Mouse (Mus musculus) layer of hippocampus, adult 11-12 months (tissue): ENCODE data around the gene Ssbp4.
A peak's percentile ranks its signal among the peaks of the same experiment; 100 is the strongest.

Experiments used
- DNase-seq: peaks from one replicate; pipeline ENCODE4 v3.0.0; 2022; ENCODE audit warnings: low spot score

Ssbp4 gene

DNA sequence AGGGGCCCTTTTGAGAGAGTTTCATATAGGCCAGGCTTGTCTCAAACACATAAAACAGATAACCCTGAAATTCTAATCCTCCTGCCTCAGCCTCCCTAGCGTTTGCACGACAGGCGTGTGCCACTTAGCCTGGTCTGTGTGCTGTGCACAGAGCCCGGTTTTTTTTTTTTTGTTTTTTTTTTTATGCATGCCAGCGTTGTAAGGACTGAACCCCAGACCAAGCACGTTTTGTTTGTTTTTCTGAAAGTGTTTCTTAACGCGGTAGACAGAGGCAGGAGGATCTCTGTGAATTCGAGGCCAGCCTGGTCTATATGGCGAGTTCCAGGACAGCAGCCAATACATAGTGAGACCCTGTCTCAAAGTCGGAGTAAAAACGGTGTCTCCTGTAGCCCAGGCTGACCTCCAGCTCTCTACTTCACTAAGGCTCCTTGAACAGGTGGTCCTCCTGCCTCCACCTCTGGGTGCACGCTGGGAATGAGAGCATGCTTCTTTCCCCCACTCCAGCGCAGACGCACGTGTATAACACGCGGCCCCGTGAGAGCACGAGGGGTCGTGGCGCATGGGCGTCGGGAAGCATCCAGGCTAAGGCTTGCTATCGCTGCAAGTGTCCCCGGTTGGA lies at the start of gene Ssbp4:
Gene Ssbp4 (minus strand): TSS at position 124 of the 619 bp plus-strand sequence.
- no peak for DNase-seq

DNA sequence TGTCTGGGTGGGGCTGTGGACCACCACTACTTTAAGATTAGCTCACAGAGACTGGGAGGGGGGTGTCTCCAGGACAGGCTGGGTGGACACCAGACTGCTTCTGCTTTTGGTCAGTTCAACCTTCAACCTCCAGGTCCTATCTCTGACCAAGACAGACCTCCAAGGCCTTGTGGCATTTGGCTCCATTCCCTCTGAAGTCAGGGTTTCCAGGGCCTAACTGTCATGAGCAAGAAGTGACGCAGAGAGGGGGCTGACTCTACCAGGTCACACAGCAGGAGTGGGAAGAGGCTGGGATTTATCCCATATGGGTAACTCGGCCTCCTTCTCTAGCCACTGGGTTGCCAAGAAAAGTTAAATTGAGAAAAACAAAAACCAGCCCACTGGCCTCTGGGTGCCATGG lies 49.1 kb upstream of the Ssbp4 start:
- DNase-seq: no peak

GRCm38 (mm10) chr8:70657214-70657613 lies 48.5 kb upstream of the Ssbp4 start:
- no peak for DNase-seq

- DNase-seq: no peak
These were observed 47.6 kb upstream of the Ssbp4 start for GRCm38 (mm10) chr8:70656193-70656790.

DNA sequence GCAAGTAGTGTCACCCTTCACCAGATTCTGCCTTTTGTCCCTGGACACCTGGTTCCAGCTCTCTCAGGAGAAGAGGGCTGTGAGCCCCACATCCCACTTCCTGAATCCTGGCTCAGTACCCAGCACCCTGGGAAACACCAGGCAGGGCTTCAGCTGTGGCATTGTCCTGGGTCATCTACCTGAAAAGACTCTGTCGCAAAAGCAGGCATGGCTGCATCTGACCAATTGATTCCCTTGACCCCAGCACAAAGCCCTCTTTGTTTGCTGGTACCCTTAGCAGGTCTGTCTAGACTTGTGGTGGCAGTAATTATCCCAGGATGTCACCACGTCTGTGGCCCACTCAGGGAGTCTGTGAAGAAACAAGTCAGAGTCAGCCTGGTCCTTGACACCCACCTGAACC lies 46.8 kb upstream of the Ssbp4 start:
- no peak for DNase-seq

DNA sequence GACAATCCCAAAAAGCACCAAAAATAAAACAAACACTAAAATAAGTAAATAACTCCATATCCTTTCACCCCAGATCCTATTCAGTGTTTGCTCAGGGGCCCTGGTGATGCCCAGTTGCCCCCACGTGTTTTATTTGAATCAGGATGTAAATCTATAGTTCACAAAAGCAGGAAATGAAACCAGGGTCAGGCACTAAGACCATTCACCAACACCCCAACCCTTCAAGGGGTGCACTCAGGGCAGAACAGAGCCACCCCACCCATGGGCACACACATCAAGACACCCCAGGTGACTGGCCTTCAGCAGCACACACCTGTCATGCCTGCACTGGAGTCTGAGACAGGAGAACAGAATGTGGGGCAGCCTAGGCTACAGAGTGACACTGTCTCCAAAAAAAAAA lies 45.4 kb upstream of the Ssbp4 start:
- DNase-seq: no peak

GRCm38 (mm10) chr8:70653226-70653625 lies 44.6 kb upstream of the Ssbp4 start:
- no peak for DNase-seq

- DNase-seq: no peak
These were observed 41.7 kb upstream of the Ssbp4 start for GRCm38 (mm10) chr8:70650351-70650750.

DNA sequence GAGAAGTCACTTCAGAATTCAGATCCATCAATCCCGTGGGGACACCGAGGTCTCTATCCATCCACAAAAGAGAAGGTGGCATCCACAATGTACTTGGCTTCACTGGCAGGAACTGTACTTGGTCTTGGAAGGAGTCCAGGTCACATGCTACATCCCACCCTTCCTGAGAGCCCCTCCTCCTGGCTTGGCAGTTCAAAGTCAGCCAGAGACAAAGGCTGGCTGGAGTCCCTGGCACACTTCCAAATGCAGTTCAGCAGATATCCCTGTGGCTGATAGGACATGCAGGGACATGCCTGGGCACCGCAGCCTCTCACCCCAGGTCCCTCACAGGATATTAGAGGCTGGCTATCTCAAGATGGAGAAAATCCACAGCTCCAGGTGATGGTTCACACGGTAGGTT lies 40.7 kb upstream of the Ssbp4 start:
- peak; percentile 51 for DNase-seq

- DNase-seq: no peak
These were observed 40.2 kb upstream of the Ssbp4 start for GRCm38 (mm10) chr8:70648921-70649320.

- no peak for DNase-seq
These were observed 39.4 kb upstream of the Ssbp4 start for GRCm38 (mm10) chr8:70648164-70648442.

- no peak for DNase-seq
These were observed 38.9 kb upstream of the Ssbp4 start for GRCm38 (mm10) chr8:70647343-70648163.

DNA sequence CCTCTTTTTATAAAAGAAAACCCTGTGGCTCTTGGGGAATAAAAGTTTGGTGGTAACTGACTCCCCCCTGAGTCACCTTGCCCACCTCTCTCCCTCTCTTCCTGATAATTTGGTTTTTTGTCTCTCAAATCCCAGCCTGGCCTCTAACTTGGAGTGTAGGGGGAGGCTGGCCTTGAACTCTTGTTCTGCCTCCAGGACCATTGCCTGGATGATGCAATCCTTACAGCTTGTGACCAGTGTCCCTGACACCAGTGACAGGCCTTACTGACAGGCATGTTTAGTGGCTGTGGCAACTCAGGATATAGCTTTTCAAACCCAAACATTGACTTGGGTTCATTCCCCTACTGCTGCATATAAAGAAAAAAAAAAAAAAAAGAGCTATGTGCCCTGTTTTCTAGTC lies 38.1 kb upstream of the Ssbp4 start:
- DNase-seq: no peak

- no peak for DNase-seq
These were observed 37.7 kb upstream of the Ssbp4 start for GRCm38 (mm10) chr8:70646369-70646768.

DNA sequence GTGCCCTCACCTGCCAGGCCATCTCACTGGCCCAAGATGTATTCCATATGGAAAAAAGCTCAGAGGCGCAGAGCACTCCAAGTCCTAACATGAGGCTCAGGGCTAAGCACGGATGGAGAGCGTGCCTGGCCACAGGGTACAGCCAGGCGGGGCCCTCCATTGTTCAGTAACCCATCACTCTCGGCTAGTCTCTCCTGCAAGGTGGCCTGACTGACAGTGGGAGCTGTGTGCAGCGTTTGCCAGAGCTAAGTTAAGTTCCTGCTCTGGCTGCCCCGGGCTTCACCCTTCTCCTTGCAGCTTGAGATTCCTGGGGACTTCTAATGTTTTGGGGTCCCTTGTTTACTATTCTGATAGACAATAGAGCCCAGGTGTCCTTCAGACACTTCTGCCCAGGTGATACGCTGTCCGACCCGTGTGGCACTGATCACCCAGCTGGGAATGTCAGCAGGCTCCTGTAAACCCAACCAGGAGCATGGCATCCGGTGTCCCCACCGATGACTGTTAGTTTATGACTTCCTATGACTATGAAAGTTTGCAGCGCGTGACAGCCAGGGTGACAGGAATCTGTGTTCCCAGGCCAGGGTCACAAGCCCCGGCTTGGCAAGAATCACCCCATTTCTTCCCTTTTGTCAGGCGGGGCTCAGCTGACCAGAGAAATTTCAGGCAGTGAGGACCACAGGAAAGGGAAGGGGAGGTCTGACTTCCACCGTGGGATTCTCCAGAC lies 37.0 kb upstream of the Ssbp4 start:
- DNase-seq: no peak

DNA sequence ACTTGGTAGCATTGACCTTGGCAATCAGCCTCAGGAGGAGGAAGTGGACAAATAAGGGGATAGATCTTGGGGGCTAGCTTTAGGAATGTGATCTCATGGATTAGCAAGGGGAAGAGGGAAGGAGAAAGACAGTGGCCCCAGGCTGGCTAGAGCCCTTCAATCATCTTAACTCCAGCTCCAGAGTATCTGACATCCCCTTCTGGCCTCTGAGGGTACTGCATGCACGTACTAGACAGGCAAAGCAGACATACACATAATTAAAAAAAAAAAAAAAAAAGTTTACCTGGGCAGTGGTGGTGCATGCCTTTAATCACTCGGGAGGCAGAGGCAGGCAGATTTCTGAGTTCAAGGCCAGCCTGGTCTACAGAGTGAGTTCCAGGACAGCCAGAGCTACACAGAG lies 35.4 kb upstream of the Ssbp4 start:
- no peak for DNase-seq

DNA sequence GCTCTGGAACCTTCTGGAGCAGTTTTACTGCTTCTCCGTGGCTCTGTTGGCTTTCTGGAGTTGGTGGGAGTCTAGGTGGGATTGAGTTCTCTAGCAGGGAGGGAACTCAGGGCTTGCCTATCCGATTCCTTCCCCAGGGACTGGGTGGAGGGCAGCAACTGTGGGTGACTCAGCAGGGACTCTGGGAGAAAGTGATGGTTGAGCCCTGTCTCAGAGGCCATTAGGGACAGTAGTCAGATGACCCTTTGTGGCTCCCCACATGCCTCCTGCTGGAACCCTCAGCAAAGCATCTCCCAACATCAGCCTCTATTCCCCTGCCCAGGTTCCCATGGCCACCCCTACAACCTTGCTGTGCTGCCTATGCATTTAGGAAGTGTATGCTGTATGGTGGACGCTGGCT lies 34.3 kb upstream of the Ssbp4 start:
- no peak for DNase-seq

DNA sequence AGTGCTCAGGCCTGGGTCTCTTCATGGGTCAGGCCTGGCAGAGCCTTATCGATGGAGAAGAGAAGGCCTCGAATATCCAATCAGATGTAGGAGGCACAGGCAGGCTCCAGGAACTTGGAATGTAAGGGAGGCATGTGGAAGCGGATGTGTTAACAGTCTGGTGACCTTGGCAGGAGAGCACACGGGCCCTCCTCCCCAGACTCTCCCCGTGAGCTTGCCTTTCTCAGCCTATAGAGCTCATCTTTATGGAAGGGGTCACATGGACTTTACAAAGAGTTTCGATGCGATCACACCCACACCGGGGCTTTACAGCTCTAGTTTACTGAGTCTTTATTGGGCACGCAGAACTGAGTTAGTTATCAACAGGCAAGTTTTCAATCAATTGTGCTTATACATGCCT lies 30.1 kb upstream of the Ssbp4 start:
- no peak for DNase-seq

DNA sequence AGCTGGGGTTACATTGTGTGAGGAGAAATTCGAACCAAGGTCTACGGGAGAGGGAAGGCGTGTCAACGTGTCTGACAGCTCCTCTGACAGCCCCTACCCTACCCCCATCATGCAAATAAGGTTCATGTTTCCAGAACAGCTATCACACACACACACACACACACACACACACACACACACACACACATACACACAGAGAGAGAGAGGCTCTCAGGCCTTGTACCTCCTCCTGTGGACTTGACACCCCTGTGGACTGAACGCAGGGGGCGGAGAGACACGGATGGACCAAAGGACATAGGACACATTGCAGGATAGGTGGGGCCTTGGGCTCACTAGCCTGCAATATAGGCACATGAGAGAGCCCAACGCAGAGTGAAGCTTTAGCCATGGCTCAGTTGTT lies 28.2 kb upstream of the Ssbp4 start:
- no peak for DNase-seq

- DNase-seq: no peak
These were observed 26.9 kb upstream of the Ssbp4 start for GRCm38 (mm10) chr8:70635527-70635926.

DNA sequence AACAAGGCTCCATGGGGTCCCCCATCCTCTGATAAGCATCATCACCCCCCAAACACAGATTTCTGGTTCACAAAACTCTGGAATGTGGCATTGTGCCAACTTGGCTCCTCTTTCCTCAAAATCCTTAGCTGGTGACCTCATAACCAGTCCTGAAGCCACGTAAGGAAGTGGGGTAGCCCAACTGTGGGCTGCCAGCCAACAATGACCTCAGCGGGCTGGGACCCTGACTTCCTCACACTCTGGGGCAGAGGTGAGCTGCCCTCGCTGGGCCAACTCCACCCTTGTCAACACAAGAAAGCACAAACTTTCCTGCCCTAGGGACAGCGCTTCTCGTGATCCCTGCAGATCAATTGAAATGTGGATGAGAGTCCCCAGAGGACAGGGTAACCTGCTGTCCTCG lies 25.4 kb upstream of the Ssbp4 start:
- no peak for DNase-seq

DNA sequence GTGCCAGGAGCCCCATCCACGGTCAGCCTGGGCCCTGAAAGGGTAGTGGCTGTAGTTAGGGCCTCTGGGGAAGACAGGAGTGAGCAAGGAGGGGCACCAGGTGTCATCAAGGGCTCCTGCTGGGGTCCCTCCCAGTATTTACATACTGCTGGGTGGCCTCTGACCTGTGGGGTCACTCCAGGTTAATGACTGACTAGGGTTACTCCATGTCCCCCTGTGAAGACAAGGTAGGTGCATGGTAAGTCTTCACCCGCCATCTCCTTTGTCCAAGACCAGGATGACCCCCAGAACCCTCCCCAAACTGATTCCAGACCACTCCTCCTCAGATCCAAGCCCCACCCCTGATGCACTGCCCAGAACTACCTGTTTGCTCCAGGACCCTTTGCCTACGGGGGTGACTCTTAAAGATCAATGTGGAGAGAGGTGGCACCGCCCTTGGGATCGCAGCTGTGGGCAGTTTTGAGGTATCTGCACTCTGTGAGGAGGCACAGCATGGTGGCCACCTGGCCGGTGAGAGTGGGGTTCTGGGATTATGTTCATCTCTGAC lies 23.7 kb upstream of the Ssbp4 start, which contains the start of gene Gdf15:
Gene Gdf15 (minus strand): TSS at position 111 of the 547 bp plus-strand sequence.
- no peak for DNase-seq

- no peak for DNase-seq
These were observed 22.8 kb upstream of the Ssbp4 start for GRCm38 (mm10) chr8:70631436-70631835.
